Mouse (Mus musculus) T-cell, adult 66 days (primary cell): Measurements from ENCODE around the gene Haghl. TPM values are rescaled to one million over a fixed set of nuclear protein-coding genes. Genes with fewer than 3 reads are reported as not detected.

ENCODE experiments used
- total RNA-seq, 2 experiments: library from RNA; stranded (reverse); gene quantifications; 3 replicates in 1 of 2; 4 replicates in 1 of 2; pipeline ENCODE4 v1.2.4; 2023

Gene Haghl
- 10 to 100 TPM; 22.7 to 27.1 TPM for total RNA-seq

GRCm38 (mm10) chr17:25785281-25785745 is at the start of gene Haghl:
Haghl (minus strand) TSS chr17:25785673.

GRCm38 (mm10) chr17:25833291-25833663 is 47.8 kb upstream of the Haghl start, which contains the start of gene Stub1:
Stub1 (minus strand) TSS chr17:25833404.

GRCm38 (mm10) chr17:25828712-25829557 is 43.5 kb upstream of the Haghl start, which contains the start of gene Jmjd8:
Jmjd8 (plus strand) TSS chr17:25828867.

DNA sequence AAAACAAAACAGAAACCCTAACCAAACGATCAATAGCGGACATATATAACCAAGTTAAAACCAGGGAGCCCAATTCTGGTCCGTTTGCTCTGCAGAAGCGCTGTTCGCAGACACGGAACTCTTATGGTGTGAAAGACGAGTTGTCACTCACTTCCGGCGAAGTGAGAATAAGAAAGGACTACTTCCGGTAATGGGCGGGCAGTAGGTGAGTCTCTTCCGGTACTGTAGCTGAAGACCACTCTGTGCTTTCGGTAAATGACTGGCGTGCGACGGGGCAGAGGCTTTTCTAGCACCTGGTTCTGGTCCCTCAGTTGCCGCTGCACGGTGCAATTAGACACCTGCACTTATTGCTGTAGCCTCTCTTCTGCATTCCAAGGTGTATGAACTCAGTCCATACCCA is 38.0 kb upstream of the Haghl start, which contains the start of gene Wdr24:
Gene Wdr24 (plus strand): TSS at position 176 of the 400 bp plus-strand sequence.

DNA sequence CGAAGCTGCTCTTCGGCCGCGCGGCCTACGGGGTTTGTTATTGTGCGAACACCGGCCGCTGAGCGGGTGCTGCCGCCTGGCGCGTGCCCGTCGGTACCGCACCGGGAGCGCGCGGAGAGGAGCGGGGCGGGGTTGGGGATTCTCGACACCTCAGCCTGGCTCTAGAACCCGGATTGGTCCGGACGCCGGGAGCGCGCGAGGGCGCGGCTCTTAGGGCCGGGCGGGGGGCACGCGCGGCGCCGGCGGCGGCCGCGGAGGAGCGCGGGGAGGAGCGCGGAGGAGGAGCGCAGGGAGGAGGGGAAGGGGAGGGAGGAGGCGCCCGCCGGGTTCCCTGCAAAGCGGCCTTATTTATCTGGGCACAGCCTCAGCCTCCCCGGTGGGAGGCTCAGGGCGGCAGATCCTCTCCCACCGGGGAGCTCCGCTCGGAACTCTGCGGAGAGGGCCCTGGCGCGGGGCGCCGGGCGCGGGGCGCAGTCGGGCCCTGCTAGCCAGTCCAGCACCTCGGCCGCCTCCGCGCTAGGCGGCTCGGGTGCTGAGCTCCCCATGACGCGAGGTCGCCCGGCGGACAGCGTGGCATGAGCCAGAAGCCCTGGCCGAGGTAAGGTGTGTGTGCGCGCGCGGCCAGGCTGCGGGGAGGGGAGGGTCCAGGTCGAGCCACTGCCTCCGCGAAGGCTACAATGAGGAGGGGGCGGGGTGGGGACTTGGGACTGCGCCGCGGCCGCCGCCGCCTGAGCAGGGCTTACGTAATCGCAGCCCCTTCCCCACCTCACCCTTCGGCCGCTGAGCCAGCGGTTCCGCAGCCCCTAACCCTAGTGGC is 23.5 kb upstream of the Haghl start, which contains the start of gene Fbxl16:
Gene Fbxl16 (plus strand): TSS at position 297 of the 817 bp plus-strand sequence.

DNA sequence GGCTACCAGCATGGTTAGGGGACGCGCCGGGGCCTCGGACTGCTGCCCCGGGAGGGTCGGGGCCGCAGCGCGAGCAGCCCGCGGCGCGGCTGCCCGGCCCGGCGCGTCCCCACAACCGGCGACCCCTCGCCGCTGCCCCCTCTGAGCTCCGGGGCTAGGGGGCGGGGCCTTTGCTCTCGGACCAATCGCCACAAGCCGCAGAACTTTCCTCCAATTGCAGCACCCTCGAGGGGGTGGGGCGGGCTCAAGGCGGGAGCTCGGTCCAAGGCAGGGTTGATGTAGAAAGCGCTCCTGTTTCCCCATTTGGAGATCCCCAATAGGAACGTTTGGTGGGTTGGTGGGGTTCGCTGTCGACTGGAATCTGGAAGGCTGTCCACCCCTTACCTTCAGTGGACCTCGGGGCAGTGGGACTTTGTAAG is 11.5 kb upstream of the Haghl start, which contains the start of gene Metrn:
Gene Metrn (minus strand): TSS at position 186 of the 419 bp plus-strand sequence.

GRCm38 (mm10) chr17:25795609-25796092 is 10.2 kb upstream of the Haghl start, which contains the start of gene AC134908.4:
AC134908.4 (minus strand) TSS chr17:25795659.

GRCm38 (mm10) chr17:25792615-25793014 is 7.1 kb upstream of the Haghl start, which contains the start of gene Fam173a:
Fam173a (minus strand) TSS chr17:25792901.

DNA sequence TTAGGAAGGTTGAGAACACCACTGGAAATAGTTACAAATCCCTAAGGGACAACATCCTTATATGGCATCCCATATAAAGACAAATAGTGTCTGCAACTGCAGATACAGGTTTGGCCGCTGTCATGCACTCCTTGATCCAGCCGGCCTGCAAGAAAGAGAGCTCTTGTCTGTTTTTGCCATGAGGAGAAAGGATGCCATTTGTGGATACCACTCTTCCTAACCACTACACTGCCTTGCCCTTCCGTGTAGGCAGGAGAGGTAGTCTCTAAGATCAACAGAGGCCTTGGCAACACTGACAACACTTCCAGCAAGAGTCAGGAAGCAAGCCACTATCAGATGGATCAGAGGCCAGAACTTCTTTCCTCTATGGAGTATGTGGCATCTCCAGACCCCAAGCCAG is 807 bp upstream of the Haghl start, which contains the start of gene Ccdc78:
Gene Ccdc78 (plus strand): TSS at position 301 of the 400 bp plus-strand sequence.

GRCm38 (mm10) chr17:25773549-25774120 is 11.8 kb downstream of the Haghl start, which contains the start of gene Narfl:
Narfl (plus strand) TSS chr17:25773776.

DNA sequence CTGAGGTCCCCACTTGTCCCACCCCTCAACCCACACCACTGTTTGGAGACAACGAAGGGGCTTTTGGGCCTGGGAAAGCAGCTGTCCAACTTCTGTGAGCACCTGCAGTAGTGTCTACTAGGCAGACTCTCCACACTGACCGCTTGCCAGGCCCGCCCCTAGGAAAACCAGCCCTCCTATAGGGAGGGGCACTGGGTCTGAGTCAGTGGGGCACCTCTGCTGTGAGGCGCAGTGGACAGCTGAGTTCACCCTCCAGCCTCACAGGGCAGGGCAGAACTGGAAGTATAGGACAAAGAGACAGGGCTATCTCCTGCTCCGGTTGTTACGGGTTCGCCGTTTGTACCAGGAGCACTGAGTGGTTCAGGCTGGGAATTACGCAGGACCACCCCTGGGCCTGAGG is 31.2 kb downstream of the Haghl start, which contains the start of gene Msln:
Gene Msln (minus strand): TSS at position 138 of the 400 bp plus-strand sequence.

DNA sequence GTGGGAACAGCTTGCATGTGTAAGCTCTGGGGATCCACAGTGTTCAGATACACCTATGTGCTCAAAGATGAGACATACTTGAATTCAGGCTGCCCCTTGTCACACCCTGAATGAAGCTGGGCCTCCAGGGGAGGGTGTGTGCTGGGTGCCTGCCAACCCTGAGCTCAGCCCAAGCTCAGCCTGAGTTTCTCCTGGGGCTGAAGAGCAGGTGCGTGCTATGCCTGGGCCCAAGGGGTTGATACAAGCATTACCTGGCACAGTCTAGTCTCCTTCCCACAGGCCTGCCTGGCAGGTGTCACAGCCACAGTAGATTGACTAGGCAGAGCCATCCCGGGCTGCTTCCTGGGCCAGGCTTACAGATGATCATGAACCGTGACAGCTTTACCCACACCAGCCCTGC is 49.7 kb downstream of the Haghl start, which contains the start of gene Mslnl:
Gene Mslnl (plus strand): TSS at position 298 of the 400 bp plus-strand sequence.

Other genes with a start within 250 kb of the Haghl start
- not detected for gene Sox8, start 215.0 kb downstream of the Haghl start, total RNA-seq
- gene Lmf1, start 206.6 kb downstream of the Haghl start, total RNA-seq = 10 to 100 TPM; 33.2 to 33.4 TPM
- not detected for gene Gng13, start 68.5 kb downstream of the Haghl start, total RNA-seq
- 10 to 100 TPM in 1 of 2 experiments, 1 to 10 TPM in 1; 5.1 to 12.6 TPM for gene Chtf18, start 58.3 kb downstream of the Haghl start, total RNA-seq
- gene Rpusd1, start 58.0 kb downstream of the Haghl start, total RNA-seq = 1 to 10 TPM; 4.6 to 8.0 TPM
- gene Mslnl, start 49.6 kb downstream of the Haghl start, total RNA-seq = under 1 TPM in 1 of 2 experiments, not detected in 1; 0.26 TPM
- gene Msln, start 31.3 kb downstream of the Haghl start, total RNA-seq = 1 to 10 TPM in 1 of 2 experiments, not detected in 1; 1.1 TPM
- gene Narfl, start 11.9 kb downstream of the Haghl start, total RNA-seq = 10 to 100 TPM; 25.4 to 27.9 TPM
- gene Ccdc78, start 907 bp upstream of the Haghl start, total RNA-seq = not detected
- gene Fam173a, start 7.2 kb upstream of the Haghl start, total RNA-seq = 10 to 100 TPM; 47.6 to 58.9 TPM
- gene AC134908.4, start 10.0 kb upstream of the Haghl start, total RNA-seq = not detected
- gene Metrn, start 11.5 kb upstream of the Haghl start, total RNA-seq = 10 to 100 TPM; 24.8 to 31.6 TPM
- gene Fbxl16, start 23.4 kb upstream of the Haghl start, total RNA-seq = not detected
- gene Wdr24, start 38.0 kb upstream of the Haghl start, total RNA-seq = 10 to 100 TPM; 25.3 to 25.7 TPM
- gene Jmjd8, start 43.2 kb upstream of the Haghl start, total RNA-seq = 10 to 100 TPM; 32.3 to 42.2 TPM
- gene Stub1, start 47.7 kb upstream of the Haghl start, total RNA-seq = 10 to 100 TPM; 70.1 to 73.0 TPM
- 10 to 100 TPM in 1 of 2 experiments, 1 to 10 TPM in 1; 8.1 to 15.2 TPM for gene Rhbdl1, start 51.6 kb upstream of the Haghl start, total RNA-seq
- 10 to 100 TPM in 1 of 2 experiments, 1 to 10 TPM in 1; 9.3 to 10.8 TPM for gene Gm20683, start 56.1 kb upstream of the Haghl start, total RNA-seq
- gene Rhot2, start 59.2 kb upstream of the Haghl start, total RNA-seq = 10 to 100 TPM; 89.1 to 99.3 TPM
- 10 to 100 TPM; 29.0 to 41.5 TPM for gene Wdr90, start 75.8 kb upstream of the Haghl start, total RNA-seq
- gene Mcrip2, start 83.1 kb upstream of the Haghl start, total RNA-seq = 1 to 10 TPM; 2.4 to 9.4 TPM
- gene Mettl26, start 89.4 kb upstream of the Haghl start, total RNA-seq = 10 to 100 TPM; 32.9 to 37.5 TPM
- 1 to 10 TPM; 9.2 to 9.6 TPM for gene Wfikkn1, start 95.2 kb upstream of the Haghl start, total RNA-seq
- gene Rab40c, start 134.1 kb upstream of the Haghl start, total RNA-seq = 10 to 100 TPM; 23.7 to 24.5 TPM
- gene Pigq, start 159.3 kb upstream of the Haghl start, total RNA-seq = 10 to 100 TPM; 55.2 to 64.8 TPM
- gene Nhlrc4, start 159.3 kb upstream of the Haghl start, total RNA-seq = not detected
- under 1 TPM in 1 of 2 experiments, not detected in 1; 0.30 TPM for gene A930017K11Rik, start 166.9 kb upstream of the Haghl start, total RNA-seq
- gene Capn15, start 200.1 kb upstream of the Haghl start, total RNA-seq = 10 to 100 TPM; 38.7 to 39.4 TPM